Comparison of ENCODE assay signal across 11 mouse cellular contexts in genomic region chr7:101823758-101824630, GRCm38 (mm10). TPM values are rescaled to one million over a fixed set of nuclear protein-coding genes. Genes with fewer than 3 reads are reported as not detected.
DNase-seq lines count a peak whose midpoint lies in the region; ATAC-seq and TF ChIP-seq lines count a peak whose summit lies in the region.
"Had no signal": no experiment of that assay in that cellular context is flagged by ENCODE, and none has a peak within 500 bp of the region (broad histone marks: within the 10 kb centered on the region; RNA-seq: fewer than 3 reads in every experiment).

No protein-coding gene starts in this region.

- H3K27ac ChIP-seq in heart, adult 2 months = no peak overlapping the region
- H3K27ac ChIP-seq in heart, embryonic 12.5 days (ENCODE audit: poor library complexity, severe bottlenecking) = no peak overlapping the region
- peak overlapping the region; percentile 30; the same call in 1 of the 2 replicates for H3K27ac ChIP-seq in lung, embryonic 15.5 days
- no peak overlapping the region for H3K27ac ChIP-seq in embryonic facial prominence, embryonic 10.5 days (replicated peaks)
- H3K27ac ChIP-seq in limb, embryonic 15.5 days = no peak overlapping the region
- H3K27ac ChIP-seq: liver, embryonic 14.5 days; macrophage had no signal

- H3K36me3 ChIP-seq in heart, adult 2 months (ENCODE audit: control insufficient read depth, insufficient read depth, low read length) = no peaks in the 10 kb centered on the region; the same call in 1 of the 2 replicates
- H3K36me3 ChIP-seq in heart, embryonic 12.5 days = peaks cover 62% of the 10 kb centered on the region
- peaks cover 54% of the 10 kb centered on the region for H3K36me3 ChIP-seq in lung, embryonic 15.5 days
- H3K36me3 ChIP-seq in embryonic facial prominence, embryonic 10.5 days (replicated peaks) = peaks cover 64% of the 10 kb centered on the region
- peaks cover 60% of the 10 kb centered on the region for H3K36me3 ChIP-seq in limb, embryonic 15.5 days

- no peak for ATAC-seq in heart, embryonic 12.5 days (ENCODE audit: insufficient number of reproducible peaks, low FRiP score)
- ATAC-seq in lung, embryonic 15.5 days (ENCODE audit: borderline replicate concordance, extremely low read depth, low FRiP score, low TSS enrichment) = no peak
- ATAC-seq in limb, embryonic 15.5 days (ENCODE audit: insufficient number of reproducible peaks, low FRiP score, low TSS enrichment, low read depth) = peak; percentile 26
- ATAC-seq: CD4-positive, CD25-positive, alpha-beta regulatory T cell, adult 4 months had no signal

- H3K9ac ChIP-seq in heart, adult 2 months (ENCODE audit: low read depth, low read length) = no peak overlapping the region
- no peak overlapping the region for H3K9ac ChIP-seq in heart, embryonic 12.5 days
- H3K9ac ChIP-seq in lung, embryonic 15.5 days = no peak overlapping the region
- H3K9ac ChIP-seq in limb, embryonic 15.5 days = no peak overlapping the region
- H3K9ac ChIP-seq: liver, embryonic 14.5 days had no signal

- no peak for TF ChIP-seq EP300 in heart, adult 2 months (IDR thresholded peaks at IDR 0.05; ENCODE audit: insufficient read depth, low read depth, low read length)

- peaks cover 6% of the 10 kb centered on the region for H3K27me3 ChIP-seq in heart, adult 2 months (ENCODE audit: control insufficient read depth, insufficient read depth, low read length)
- H3K27me3 ChIP-seq in heart, embryonic 12.5 days (replicated peaks) = peaks cover 28% of the 10 kb centered on the region
- peaks cover 27% of the 10 kb centered on the region for H3K27me3 ChIP-seq in lung, embryonic 15.5 days
- H3K27me3 ChIP-seq in embryonic facial prominence, embryonic 10.5 days (replicated peaks; ENCODE audit: low read depth, poor library complexity, severe bottlenecking) = peaks cover 54% of the 10 kb centered on the region
- peaks cover 45% of the 10 kb centered on the region for H3K27me3 ChIP-seq in limb, embryonic 15.5 days

- H3K4me1 ChIP-seq in heart, adult 2 months (ENCODE audit: control insufficient read depth, insufficient read depth, low read length) = peaks cover 3% of the 10 kb centered on the region; the same call in 1 of the 2 replicates
- peaks cover 35% of the 10 kb centered on the region for H3K4me1 ChIP-seq in heart, embryonic 12.5 days (replicated peaks)
- peaks cover 31% of the 10 kb centered on the region for H3K4me1 ChIP-seq in lung, embryonic 15.5 days
- peaks cover 43% of the 10 kb centered on the region for H3K4me1 ChIP-seq in embryonic facial prominence, embryonic 10.5 days
- peaks cover 34% of the 10 kb centered on the region for H3K4me1 ChIP-seq in limb, embryonic 15.5 days

- H3K4me3 ChIP-seq in heart, adult 2 months = no peak overlapping the region
- no peak overlapping the region for H3K4me3 ChIP-seq in heart, embryonic 12.5 days
- no peak overlapping the region for H3K4me3 ChIP-seq in lung, embryonic 15.5 days
- H3K4me3 ChIP-seq in embryonic facial prominence, embryonic 10.5 days = 0 out of 2 replicates have a peak overlapping the region, but pooled peaks have one; percentile 6
- no peak overlapping the region for H3K4me3 ChIP-seq in limb, embryonic 15.5 days

- peak; percentile 16 to 30 for DNase-seq in heart, adult 2 months
- DNase-seq in lung, postnatal 4 days = no peak
- no peak for DNase-seq in embryonic facial prominence, embryonic 10.5 days (ENCODE audit: low spot score)
- no peak for DNase-seq in urinary bladder, postnatal 10 days (ENCODE audit: low spot score)

- H3K9me3 ChIP-seq in heart, embryonic 12.5 days (replicated peaks) = no peaks in the 10 kb centered on the region
- H3K9me3 ChIP-seq in lung, embryonic 15.5 days = no peaks in the 10 kb centered on the region
- H3K9me3 ChIP-seq in embryonic facial prominence, embryonic 10.5 days = no peaks in the 10 kb centered on the region
- no peaks in the 10 kb centered on the region for H3K9me3 ChIP-seq in limb, embryonic 15.5 days

- H3K79me2 ChIP-seq in heart, adult 2 months (replicated peaks; ENCODE audit: control insufficient read depth, insufficient read depth, low read length) = no peaks in the 10 kb centered on the region

- TF ChIP-seq CTCF in heart, adult 2 months (IDR thresholded peaks at IDR 0.05) = no peak

- WGBS in heart, adult 2 months = 66% methylated on average over 18 of the region's 18 CpGs
- WGBS in heart, embryonic 12.5 days = 80% methylated on average over 17 of the region's 18 CpGs
- WGBS in lung, embryonic 15.5 days = 79% methylated on average over 18 of the region's 18 CpGs
- whole genome bisulfite sequencing in embryonic facial prominence, embryonic 10.5 days = 85% methylated on average over 18 of the region's 18 CpGs
- WGBS in limb, embryonic 15.5 days = 78% methylated on average over 18 of the region's 18 CpGs

- H3K4me2 ChIP-seq in heart, embryonic 12.5 days = no peak overlapping the region
- H3K4me2 ChIP-seq in lung, embryonic 15.5 days = no peak overlapping the region
- H3K4me2 ChIP-seq in limb, embryonic 15.5 days = no peak overlapping the region

- no peak for TF ChIP-seq POLR2A in heart, adult 2 months (IDR thresholded peaks at IDR 0.05; ENCODE audit: insufficient read depth, low read depth, low read length)

- intact Hi-C loops in heart, adult 2 months (cut with DNase I) = no loop called here

RNA-seq across cellular contexts. Expression of gene Phox2a, which starts 5.9 kb away (rescaled TPM):
- under 1 TPM; 0.14 to 0.34 TPM for total RNA-seq in heart, adult 2 months (2021)
- polyA plus RNA-seq in heart, adult 2 months (2012; rRNA removed) = 0.20 and 0.33 TPM in 2 replicates
- 0.10 TPM in 1 of 2 replicates, not detected in the other for polyA plus RNA-seq in heart, embryonic 12.5 days (2016; fragmentation: Nextera tagmentation; extraction: Ambion mirVana)
- polyA plus RNA-seq in lung, embryonic 15.5 days (2015; fragmentation: Nextera tagmentation; extraction: Ambion mirVana) = 0.29 and 0.77 TPM in 2 replicates
- polyA plus RNA-seq in embryonic facial prominence, embryonic 10.5 days (2016; fragmentation: Nextera tagmentation; extraction: Ambion mirVana) = 0.26 and 1.2 TPM in 2 replicates
- 0.14 and 0.23 TPM in 2 replicates for polyA plus RNA-seq in limb, embryonic 15.5 days (2015; fragmentation: Nextera tagmentation; extraction: Ambion mirVana)
- total RNA-seq: left cerebral cortex, postnatal 14 days had no signal
- polyA plus RNA-seq: CD4-positive, CD25-positive, alpha-beta regulatory T cell, adult 4 months; liver, embryonic 14.5 days; macrophage had no signal

RNA-seq across cellular contexts. Expression of gene Inppl1, which starts 14.0 kb away (rescaled TPM):
- total RNA-seq in heart, adult 2 months (2021) = 100 to 1,000 TPM; 146 to 164 TPM
- polyA plus RNA-seq in heart, adult 2 months (2012; rRNA removed) = 170 and 177 TPM in 2 replicates
- 44.8 and 56.8 TPM in 2 replicates for polyA plus RNA-seq in heart, embryonic 12.5 days (2016; fragmentation: Nextera tagmentation; extraction: Ambion mirVana)
- 54.7 and 61.7 TPM in 2 replicates for polyA plus RNA-seq in lung, embryonic 15.5 days (2015; fragmentation: Nextera tagmentation; extraction: Ambion mirVana)
- 38.4 and 46.7 TPM in 2 replicates for polyA plus RNA-seq in embryonic facial prominence, embryonic 10.5 days (2016; fragmentation: Nextera tagmentation; extraction: Ambion mirVana)
- polyA plus RNA-seq in limb, embryonic 15.5 days (2015; fragmentation: Nextera tagmentation; extraction: Ambion mirVana) = 49.4 and 56.6 TPM in 2 replicates

RNA-seq across cellular contexts. Expression of gene Folr2, which starts 33.0 kb away (rescaled TPM):
- total RNA-seq in heart, adult 2 months (2021) = 1 to 10 TPM; 5.2 to 6.0 TPM
- 23.1 and 29.8 TPM in 2 replicates for polyA plus RNA-seq in heart, adult 2 months (2012; rRNA removed)
- not detected in 2 replicates for polyA plus RNA-seq in heart, embryonic 12.5 days (2016; fragmentation: Nextera tagmentation; extraction: Ambion mirVana)
- 1.0 and 2.0 TPM in 2 replicates for polyA plus RNA-seq in lung, embryonic 15.5 days (2015; fragmentation: Nextera tagmentation; extraction: Ambion mirVana)
- polyA plus RNA-seq in embryonic facial prominence, embryonic 10.5 days (2016; fragmentation: Nextera tagmentation; extraction: Ambion mirVana) = 0.49 TPM in 1 of 2 replicates, not detected in the other
- polyA plus RNA-seq in limb, embryonic 15.5 days (2015; fragmentation: Nextera tagmentation; extraction: Ambion mirVana) = 3.8 and 5.6 TPM in 2 replicates
- polyA plus RNA-seq: CD4-positive, CD25-positive, alpha-beta regulatory T cell, adult 4 months had no signal

RNA-seq across cellular contexts. Expression of gene Anapc15, which starts 39.5 kb away (rescaled TPM):
- 10 to 100 TPM; 18.4 to 20.3 TPM for total RNA-seq in heart, adult 2 months (2021)
- polyA plus RNA-seq in heart, adult 2 months (2012; rRNA removed) = 24.2 and 27.9 TPM in 2 replicates
- polyA plus RNA-seq in heart, embryonic 12.5 days (2016; fragmentation: Nextera tagmentation; extraction: Ambion mirVana) = 58.0 and 61.0 TPM in 2 replicates
- 80.4 and 84.6 TPM in 2 replicates for polyA plus RNA-seq in lung, embryonic 15.5 days (2015; fragmentation: Nextera tagmentation; extraction: Ambion mirVana)
- 118 and 119 TPM in 2 replicates for polyA plus RNA-seq in embryonic facial prominence, embryonic 10.5 days (2016; fragmentation: Nextera tagmentation; extraction: Ambion mirVana)
- 54.5 and 56.5 TPM in 2 replicates for polyA plus RNA-seq in limb, embryonic 15.5 days (2015; fragmentation: Nextera tagmentation; extraction: Ambion mirVana)

RNA-seq across cellular contexts. Expression of gene Folr1, which starts 46.6 kb away (rescaled TPM):
- not detected for total RNA-seq in heart, adult 2 months (2021)
- polyA plus RNA-seq in heart, adult 2 months (2012; rRNA removed) = 0.39 and 2.1 TPM in 2 replicates
- polyA plus RNA-seq in heart, embryonic 12.5 days (2016; fragmentation: Nextera tagmentation; extraction: Ambion mirVana) = 4.1 TPM in 2 replicates
- polyA plus RNA-seq in lung, embryonic 15.5 days (2015; fragmentation: Nextera tagmentation; extraction: Ambion mirVana) = 0.68 and 0.95 TPM in 2 replicates
- 1.2 and 2.4 TPM in 2 replicates for polyA plus RNA-seq in embryonic facial prominence, embryonic 10.5 days (2016; fragmentation: Nextera tagmentation; extraction: Ambion mirVana)
- 0.61 and 0.65 TPM in 2 replicates for polyA plus RNA-seq in limb, embryonic 15.5 days (2015; fragmentation: Nextera tagmentation; extraction: Ambion mirVana)
- polyA plus RNA-seq: CD4-positive, CD25-positive, alpha-beta regulatory T cell, adult 4 months; macrophage had no signal

Comparison
In these comparisons a context has a peak if more than half of its experiments do, and no peak if none do; other contexts are left out.
1. DNase-seq: peak in heart, adult 2 months (2 of 2); none in lung, postnatal 4 days (0 of 2), embryonic facial prominence, embryonic 10.5 days (single experiment) and urinary bladder, postnatal 10 days (single experiment).